Mouse (Mus musculus) neutrophil, adult 5-6 weeks (primary cell): ENCODE measurements around the gene Mcm3. TPM values are rescaled to one million over a fixed set of nuclear protein-coding genes. Genes with fewer than 3 reads are reported as not detected.
"Not testable (repeated sequence)": the region's sequence is repeated elsewhere in the genome, so short reads cannot be mapped to it uniquely, and the experiment has no call there.

ENCODE experiments used
- ATAC-seq: fragments of 151-379, 151-347 bp; 2 replicates; pipeline ENCODE4 v1.8.0; 2017; ENCODE audit warnings: mild to moderate bottlenecking, moderate TSS enrichment; ENCODE audit not compliant: insufficient number of reproducible peaks, poor library complexity, low FRiP score, severe bottlenecking; ENCODE audit errors: extremely low read depth
- total RNA-seq: library from RNA; stranded (forward); fragments of 200-1000 nt; gene quantifications from 2 replicates; pipeline ENCODE4 v1.2.3, GENCODE M21; 2017

The Mcm3 gene
- total RNA-seq, 1 experiment from 2014 or later: 27.9 TPM

DNA sequence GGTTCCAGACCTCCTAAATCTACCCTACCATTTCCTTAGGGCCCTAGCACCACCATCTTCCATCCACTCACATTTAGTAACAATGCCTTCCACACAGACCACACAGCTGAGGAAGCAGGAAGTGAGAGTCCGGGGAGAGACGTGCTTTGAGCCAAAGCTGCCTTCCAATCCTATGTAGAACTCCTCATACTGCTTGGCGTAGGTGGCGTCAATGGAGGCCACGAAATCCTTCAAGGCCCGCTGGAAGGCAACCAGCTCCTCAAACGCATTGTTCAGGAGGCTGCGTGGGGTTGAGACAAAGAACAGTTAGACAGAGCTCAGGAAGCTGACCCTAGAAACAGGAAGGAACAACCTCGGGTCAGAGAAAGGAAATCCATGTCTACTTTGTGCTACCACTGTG, 2.9 kb downstream of the Mcm3 start:
- ATAC-seq: no peak

- ATAC-seq: no peak
Measured at GRCm38 (mm10) chr1:20814521-20814920, 5.6 kb downstream of the Mcm3 start.

DNA sequence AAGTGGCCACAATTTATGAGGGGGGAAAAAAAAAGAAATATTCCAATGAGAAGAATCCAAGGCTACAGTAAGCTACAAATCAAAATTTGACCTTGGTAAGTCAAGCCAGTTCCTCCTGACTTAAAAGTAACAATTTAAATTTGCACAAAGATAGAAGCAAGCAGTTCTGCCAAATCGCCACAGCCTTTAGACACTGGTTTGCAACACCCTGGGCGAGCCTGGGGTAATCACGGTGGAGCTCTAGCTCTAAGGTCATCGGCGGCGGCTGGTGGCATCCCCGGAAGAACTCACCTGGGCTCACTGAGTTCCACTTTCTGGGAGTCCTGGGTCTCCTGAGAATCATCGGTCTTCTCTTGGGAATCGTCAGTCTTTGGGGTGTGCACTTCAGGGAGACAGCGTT, 15.6 kb downstream of the Mcm3 start:
- no peak for ATAC-seq

DNA sequence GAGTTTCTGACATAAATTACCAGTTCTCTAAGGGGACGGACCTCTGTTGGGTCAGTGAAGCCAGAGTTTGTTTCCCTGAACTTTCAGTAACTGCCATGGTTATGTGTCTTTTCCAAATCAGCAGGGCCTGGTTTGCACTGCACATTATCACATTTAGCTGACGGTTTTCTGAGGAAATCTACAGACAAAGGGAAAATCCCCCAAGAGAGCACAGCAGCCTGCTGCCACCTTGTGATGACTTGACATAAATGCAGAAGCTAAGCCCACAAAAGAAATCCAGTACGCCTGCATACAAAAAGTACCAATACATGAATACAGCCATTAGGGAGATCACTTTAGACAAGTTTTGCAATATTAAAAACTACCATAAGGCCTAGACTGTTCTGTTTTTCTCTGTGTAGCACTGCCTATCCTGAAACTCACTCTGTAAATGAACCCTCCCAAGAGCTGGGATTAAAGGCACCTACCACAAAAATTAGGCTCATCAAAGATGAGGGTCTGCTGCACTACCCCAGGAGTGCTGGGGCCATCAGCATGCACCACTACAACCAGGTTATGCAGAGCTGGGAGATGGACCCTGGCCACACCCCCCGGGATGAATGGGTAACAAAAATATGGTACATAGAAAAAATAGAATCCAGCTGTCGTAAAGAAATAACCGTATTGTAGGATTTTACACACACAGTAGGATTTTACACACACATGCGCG, 18.3 kb downstream of the Mcm3 start:
- no peak for ATAC-seq

DNA sequence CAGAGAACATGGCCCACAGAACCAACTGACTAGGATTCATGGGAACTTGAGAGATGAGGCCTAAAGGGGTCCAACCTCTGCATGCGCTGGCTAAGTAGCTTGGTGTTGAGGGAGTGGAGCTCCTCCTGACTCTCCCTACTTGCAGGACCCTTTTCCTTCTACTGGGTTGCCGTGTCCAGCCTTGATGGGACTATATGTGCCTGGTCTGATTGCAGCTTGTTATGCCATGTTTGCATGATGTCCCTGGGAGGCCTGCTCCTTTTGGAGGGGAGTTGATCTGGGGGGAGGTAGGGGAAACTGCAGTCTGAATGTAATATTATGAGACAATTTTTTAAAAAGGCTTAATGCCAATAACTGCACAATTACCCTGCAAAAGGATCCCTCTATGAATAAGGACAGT, 18.8 kb downstream of the Mcm3 start:
- no peak for ATAC-seq

DNA sequence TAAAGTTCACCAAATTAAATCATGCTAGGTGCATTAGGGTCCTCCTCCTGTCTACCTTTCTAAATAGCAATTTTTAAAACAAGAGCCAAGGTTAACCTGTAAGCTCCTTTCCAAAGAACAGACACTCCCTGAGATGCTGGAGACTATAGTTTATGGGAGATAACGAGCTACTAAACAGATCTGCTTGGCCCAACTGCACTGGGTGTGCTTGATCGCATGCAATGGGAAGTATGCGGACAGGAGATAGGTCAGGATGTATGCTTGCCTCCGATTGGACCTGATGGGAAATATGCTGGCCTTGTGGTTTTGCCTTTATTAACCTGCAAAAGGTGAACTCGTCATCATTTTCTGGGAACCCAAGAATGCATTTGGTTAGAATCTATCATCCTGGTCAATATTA, 24.9 kb downstream of the Mcm3 start:
- no peak for ATAC-seq

- no peak for ATAC-seq
Measured at GRCm38 (mm10) chr1:20794760-20795159, 25.4 kb downstream of the Mcm3 start.

DNA sequence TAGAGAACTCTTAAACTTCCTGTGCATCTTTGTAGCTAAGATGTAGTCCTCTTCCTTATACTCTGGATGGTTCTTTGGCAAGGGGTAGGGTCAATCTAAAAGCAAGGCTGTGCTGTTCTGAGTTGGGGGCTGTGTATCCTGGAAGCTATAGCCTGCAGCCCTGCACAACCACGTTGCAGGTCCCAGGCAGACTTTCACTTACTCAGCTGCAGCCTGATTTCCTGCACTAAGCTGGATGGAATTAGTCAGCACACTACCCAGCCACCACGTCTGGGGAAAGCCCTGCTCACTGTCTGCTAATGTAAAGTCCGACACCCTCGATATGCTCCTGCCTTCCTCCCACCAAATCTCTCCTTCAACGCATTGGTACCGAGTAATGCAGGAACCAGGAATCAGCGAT, 28.7 kb downstream of the Mcm3 start:
- ATAC-seq: no peak

DNA sequence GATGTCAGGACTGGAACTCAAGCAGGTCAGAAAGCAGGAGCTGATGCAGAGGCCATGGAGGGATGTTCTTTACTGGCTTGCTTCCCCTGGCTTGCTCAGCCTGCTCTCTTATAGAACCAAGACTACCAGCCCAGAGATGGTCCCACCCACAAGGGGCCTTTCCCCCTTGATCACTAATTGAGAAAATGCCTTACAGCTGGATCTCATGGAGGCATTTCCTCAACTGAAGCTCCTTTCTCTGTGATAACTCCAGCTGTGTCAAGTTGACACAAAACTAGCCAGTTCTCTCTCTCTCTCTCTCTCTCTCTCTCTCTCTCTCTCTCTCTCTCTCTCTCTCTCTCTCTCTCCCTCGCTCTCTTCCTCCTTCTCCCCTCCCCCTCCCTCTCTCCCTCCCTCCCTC, 29.6 kb downstream of the Mcm3 start, which contains the start of gene Il17f:
TSS of gene Il17f (minus strand) at position 101 of the 400 bp plus-strand sequence.
- not testable (repeated sequence) for ATAC-seq

- ATAC-seq: no peak
Measured at GRCm38 (mm10) chr1:20788419-20788818, 31.7 kb downstream of the Mcm3 start.

DNA sequence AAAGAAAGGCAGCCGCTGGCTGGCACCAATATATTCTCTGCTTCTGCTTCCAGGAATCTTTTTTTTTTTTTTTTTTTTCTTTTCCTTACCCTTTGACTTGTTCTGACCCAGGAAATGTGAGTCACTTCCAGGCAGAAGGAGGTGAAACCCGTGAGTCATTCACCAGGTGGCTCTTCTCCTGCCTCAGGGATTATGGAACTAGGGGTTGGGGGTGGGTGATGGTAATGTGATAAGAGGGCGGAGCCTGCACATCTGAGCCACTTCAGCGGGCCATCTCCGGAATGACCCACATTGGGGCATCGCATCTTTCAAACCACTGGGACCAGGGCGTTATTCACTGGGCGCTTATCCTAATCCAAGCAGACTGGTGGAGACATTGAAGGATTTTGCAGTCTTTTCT, 33.1 kb downstream of the Mcm3 start:
- ATAC-seq: no peak

- ATAC-seq: no peak
Measured at GRCm38 (mm10) chr1:20778366-20778765, 41.7 kb downstream of the Mcm3 start.

- ATAC-seq: not testable (repeated sequence)
Measured at GRCm38 (mm10) chr1:20774026-20774730, 45.9 kb downstream of the Mcm3 start.

DNA sequence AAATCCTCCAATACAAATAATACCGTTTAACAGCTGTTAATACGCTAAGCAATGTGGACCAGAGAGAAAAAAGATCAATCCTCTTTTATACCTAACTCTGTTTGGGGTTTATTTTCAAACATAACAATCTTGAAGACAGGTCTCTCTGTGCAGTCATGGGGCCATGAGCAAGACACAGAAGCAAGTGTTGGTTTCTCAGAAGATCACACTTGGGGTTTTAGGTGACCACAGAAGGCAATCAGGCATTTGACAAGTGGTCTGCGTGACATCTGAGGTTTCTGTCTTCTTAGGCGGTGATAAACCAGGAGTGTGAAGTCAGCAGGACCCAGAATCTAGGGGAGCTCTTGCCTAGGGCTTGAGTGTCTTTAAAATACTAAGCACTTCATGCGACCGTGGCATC, 53.6 kb downstream of the Mcm3 start:
- ATAC-seq: no peak

DNA sequence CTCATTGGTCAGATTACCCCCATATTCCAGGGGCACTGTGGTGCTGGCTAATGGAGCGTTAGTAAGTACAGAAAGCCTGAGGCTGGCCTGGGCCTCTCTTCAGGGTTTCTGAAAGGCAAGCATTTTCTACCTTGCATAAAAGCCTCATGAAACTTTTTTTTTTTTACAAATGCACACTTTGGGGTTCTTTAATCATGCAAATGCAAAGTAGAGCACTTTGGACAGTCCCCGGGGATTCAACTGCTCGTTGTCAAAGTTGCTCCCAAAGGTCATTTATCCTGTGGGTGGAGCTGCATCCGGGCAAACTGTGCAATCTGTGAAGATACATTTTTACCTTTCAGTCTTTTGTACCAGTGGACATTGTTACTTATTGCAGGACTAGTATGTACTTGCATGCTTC, 58.7 kb downstream of the Mcm3 start:
- ATAC-seq: no peak

- no peak for ATAC-seq
Measured at GRCm38 (mm10) chr1:20760331-20760730, 59.8 kb downstream of the Mcm3 start.

GRCm38 (mm10) chr1:20759799-20760198, 60.3 kb downstream of the Mcm3 start:
- ATAC-seq: no peak

DNA sequence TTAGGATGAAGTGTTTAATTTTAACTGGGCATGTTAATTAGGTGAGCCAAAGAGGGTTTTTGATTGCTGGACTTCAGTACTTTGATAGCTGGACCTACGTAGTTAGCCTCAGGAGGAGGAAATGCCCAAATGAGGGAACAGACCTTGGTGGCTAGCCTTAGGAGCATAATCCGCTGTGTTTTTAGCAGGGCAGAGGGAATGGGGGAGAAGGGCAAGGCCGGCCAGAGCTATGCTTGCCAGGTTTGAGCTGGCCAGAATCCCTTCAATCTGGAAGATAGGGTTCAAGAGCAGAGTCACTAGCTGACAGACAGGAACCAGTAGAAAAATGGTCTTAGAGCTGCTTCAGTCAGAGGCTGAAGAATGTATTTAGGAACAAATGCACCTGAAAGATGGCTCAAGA, 62.5 kb downstream of the Mcm3 start:
- no peak for ATAC-seq

DNA sequence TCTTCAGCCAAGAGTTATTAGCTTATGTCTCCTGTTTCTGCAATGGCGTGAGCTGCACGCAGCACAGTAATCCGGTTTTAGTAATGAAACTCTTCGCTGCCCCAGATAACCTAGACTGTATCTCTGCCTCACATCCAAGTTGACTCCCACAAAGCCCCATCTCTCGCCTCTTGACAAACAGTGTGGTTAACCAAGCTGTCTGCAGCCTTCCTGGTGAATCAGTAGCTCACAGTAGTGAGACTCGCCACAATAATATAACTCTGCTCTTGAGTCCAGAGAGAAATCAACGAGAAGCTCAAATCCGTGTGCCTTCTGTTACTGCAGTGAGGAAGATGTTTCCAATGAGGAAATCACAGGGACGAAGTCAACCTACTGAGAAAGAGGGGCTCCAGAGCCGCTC, 65.7 kb downstream of the Mcm3 start:
- no peak for ATAC-seq
